In genomic region chr9:51951337-51951736, GRCm38 (mm10) we compare ENCODE assay signal across 12 mouse cellular contexts. TPM values are rescaled to one million over a fixed set of nuclear protein-coding genes. Genes with fewer than 3 reads are reported as not detected.
A peak's percentile ranks its signal among the peaks of the same experiment; 100 is the strongest.
DNase-seq lines count a peak whose midpoint lies in the region; ATAC-seq and TF ChIP-seq lines count a peak whose summit lies in the region.
"Had no signal": no experiment of that assay in that cellular context is flagged by ENCODE, and none has a peak within 500 bp of the region (broad histone marks: within the 10 kb centered on the region; RNA-seq: fewer than 3 reads in every experiment).

No protein-coding gene starts in this region.

- no peak for TF ChIP-seq POLR2A in liver, adult 2 months (IDR thresholded peaks at IDR 0.05; ENCODE audit: extremely low read depth, insufficient read depth, low read length)

- POLR2A ChIA-PET in Patski (lab: Charles Lee): no interaction called here

- CTCF ChIA-PET in Patski (lab: Charles Lee): interaction anchor here (0.8 to 1.2 kb wide), 3 partner anchors 8 to 42 kb away, joined by 3 to 4 read pairs (median 3); no protein-coding TSS in a partner anchor

- peaks cover 13% of the 10 kb centered on the region for H3K4me1 ChIP-seq in liver, adult 2 months (ENCODE audit: control insufficient read depth, insufficient read depth, low read length)
- H3K4me1 ChIP-seq: embryonic facial prominence, embryonic 13.5 days had no signal

- peaks cover 72% of the 10 kb centered on the region for H3K36me3 ChIP-seq in liver, adult 2 months (ENCODE audit: control insufficient read depth, insufficient read depth, low read length)

- peak; percentile 19 for DNase-seq in gastrocnemius, adult 18-20 months (ENCODE audit: low spot score)
- no peak for DNase-seq in gastrocnemius, postnatal 36 days
- DNase-seq in liver, adult 2 months (ENCODE audit: extremely low read depth, low read depth, low spot score): no peak
- no peak for DNase-seq in liver
- no peak for DNase-seq in Patski (ENCODE audit: low read depth, low spot score)
- peak; percentile 70 for DNase-seq in retina, embryonic 14.5 days (ENCODE audit: low spot score)
- no peak for DNase-seq in spleen, postnatal 36 days (ENCODE audit: low spot score in 2 of 2)
- DNase-seq: adrenal gland, postnatal 36 days had no signal

- no peaks in the 10 kb centered on the region for H3K27me3 ChIP-seq in liver, adult 2 months (ENCODE audit: control insufficient read depth, insufficient read depth, low read length)
- no peaks in the 10 kb centered on the region for H3K27me3 ChIP-seq in Patski
- H3K27me3 ChIP-seq: embryonic facial prominence, embryonic 13.5 days; megakaryocyte, embryonic 14.5 days had no signal

- in situ Hi-C loops in Patski (cut with MboI; ENCODE audit: low pct_unique_long_range_greater_than_20kb): no loop called here

- peak; percentile 28; the same call in 1 of the 2 replicates for TF ChIP-seq CTCF in liver, adult 2 months (IDR thresholded peaks at IDR 0.05; ENCODE audit: low read depth, low read length)
- TF ChIP-seq CTCF in Patski (IDR thresholded peaks at IDR 0.05): peak; percentile 38

- intact Hi-C loops in gastrocnemius, postnatal 36 days (cut with DNase I): no loop called here

- H3K27ac ChIP-seq in liver, adult 2 months (replicated peaks; ENCODE audit: insufficient read depth, low read depth, low read length): no peak overlapping the region
- H3K27ac ChIP-seq: embryonic facial prominence, embryonic 13.5 days had no signal

- no peak overlapping the region for H3K9ac ChIP-seq in liver, adult 2 months (ENCODE audit: low read depth, low read length)
- H3K9ac ChIP-seq: embryonic facial prominence, embryonic 13.5 days had no signal

- ATAC-seq in Patski: no peak
- ATAC-seq in megakaryocyte-erythroid progenitor cell, adult 5-6 weeks (replicated peaks; ENCODE audit: low FRiP score, low TSS enrichment, poor library complexity, severe bottlenecking): no peak
- ATAC-seq: hindbrain, embryonic 16.5 days had no signal

- 79% methylated on average over 2 of the region's 2 CpGs for WGBS in liver, adult 2 months

- no peak overlapping the region for H3K4me3 ChIP-seq in liver, adult 2 months (ENCODE audit: insufficient read depth, low read depth, low read length)
- H3K4me3 ChIP-seq: embryonic facial prominence, embryonic 13.5 days; megakaryocyte, embryonic 14.5 days had no signal

- peaks cover 13% of the 10 kb centered on the region; the same call in 1 of the 2 replicates for H3K79me2 ChIP-seq in liver, adult 2 months (ENCODE audit: control insufficient read depth, insufficient read depth, low read length)

RNA-seq across cellular contexts. Expression of gene Fdx1, which starts 12.0 kb away (rescaled TPM):
- total RNA-seq in gastrocnemius, adult 18-20 months (2021): 10 to 100 TPM; 34.0 to 49.2 TPM
- total RNA-seq in gastrocnemius, postnatal 36 days (2021): 10 to 100 TPM; 36.2 to 40.7 TPM
- total RNA-seq in liver, adult 2 months (2014; rRNA removed): 144 and 160 TPM in 2 replicates
- polyA plus RNA-seq in liver, adult 2 months (2012; rRNA removed): 290 and 313 TPM in 2 replicates
- 62.4 TPM for polyA plus RNA-seq in Patski (2021)
- 16.5 and 18.1 TPM in 2 replicates for total RNA-seq in megakaryocyte-erythroid progenitor cell, adult 5-6 weeks (2014; fragmentation: Nextera tagmentation)
- total RNA-seq in megakaryocyte-erythroid progenitor cell, adult 5-6 weeks (2017): 1.3 and 10.6 TPM in 2 replicates

Comparison
In these comparisons a context has a peak if more than half of its experiments do, and no peak if none do; other contexts are left out.
1. DNase-seq: peak in gastrocnemius, adult 18-20 months (single experiment) and retina, embryonic 14.5 days (single experiment); none in gastrocnemius, postnatal 36 days (0 of 2), liver, adult 2 months (single experiment), liver (single experiment), Patski (single experiment) and spleen, postnatal 36 days (0 of 2).